Mouse (Mus musculus): ENCODE results near the gene E2f2. TPM values are rescaled to one million over a fixed set of nuclear protein-coding genes. Genes with fewer than 3 reads are reported as not detected.

The E2f2 gene
- total RNA-seq (2021): 1 to 10 TPM; 1.4 to 1.5 TPM

DNA sequence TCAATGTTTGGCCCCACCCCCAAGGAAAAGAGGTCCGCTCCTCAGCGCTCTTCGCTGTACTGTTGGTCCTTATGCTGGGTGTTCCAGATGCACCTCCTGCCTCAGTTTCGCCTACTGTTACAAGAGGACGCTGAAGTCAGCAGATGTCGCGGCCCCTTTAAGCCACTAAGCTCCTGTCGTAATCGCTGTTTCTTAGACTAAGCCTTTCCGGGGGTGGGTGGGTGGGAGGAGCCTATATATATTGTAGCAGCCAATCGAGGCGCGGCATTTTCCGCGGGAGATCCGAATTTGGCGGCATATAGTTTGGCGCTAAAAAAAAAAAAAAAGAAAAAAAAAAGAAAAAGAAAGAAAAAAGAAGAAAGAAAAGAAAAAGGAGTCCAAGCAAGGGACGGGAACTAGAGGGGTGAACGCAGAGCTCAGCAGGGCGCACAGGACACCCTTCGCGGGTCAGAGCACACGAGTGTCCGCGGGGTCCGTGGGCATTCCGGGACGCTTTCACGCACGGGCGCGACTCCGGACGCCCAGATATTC lies at the start of gene E2f2:
Gene E2f2, plus strand, starts transcription at position 384 of the 531 bp plus-strand sequence.
- intact Hi-C loops (cut with DNase I): no loop called here
- peak; percentile 78 for DNase-seq

DNA sequence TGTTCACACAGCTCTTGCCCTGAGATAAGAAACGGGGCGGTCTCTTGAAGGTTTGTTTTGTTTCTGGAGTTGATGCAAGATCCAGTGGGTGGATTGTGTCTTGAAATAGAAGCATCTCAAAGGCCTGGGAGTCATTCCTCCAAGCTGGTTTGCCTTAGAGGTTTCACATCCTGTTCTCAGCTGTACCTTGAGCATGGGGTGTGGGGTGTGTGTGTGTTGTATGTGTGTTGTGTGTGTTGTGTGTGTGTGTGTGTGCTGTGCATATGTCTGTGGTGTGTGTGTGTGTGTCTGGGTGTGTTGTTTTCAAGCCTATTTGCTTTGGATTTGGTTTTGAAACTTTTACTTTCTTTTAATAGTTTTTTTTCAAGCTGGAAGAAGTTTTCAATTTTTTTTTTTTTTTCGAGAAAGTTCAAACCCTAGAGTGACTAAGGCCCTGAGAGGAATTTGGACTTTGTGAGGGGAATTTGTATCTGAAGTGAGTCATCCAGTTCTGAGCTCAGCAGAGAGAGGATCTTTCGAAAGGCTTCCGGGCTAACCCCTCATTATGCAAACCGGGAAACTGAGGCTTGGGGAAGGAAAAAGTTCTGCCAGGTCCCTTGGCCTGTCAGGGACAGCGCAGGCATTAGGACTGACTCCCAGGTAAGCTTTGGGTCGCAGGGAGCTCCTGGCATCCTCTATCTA lies 48.9 kb upstream of the E2f2 start:
- intact Hi-C loops (cut with DNase I): no loop called here
- DNase-seq: no peak

DNA sequence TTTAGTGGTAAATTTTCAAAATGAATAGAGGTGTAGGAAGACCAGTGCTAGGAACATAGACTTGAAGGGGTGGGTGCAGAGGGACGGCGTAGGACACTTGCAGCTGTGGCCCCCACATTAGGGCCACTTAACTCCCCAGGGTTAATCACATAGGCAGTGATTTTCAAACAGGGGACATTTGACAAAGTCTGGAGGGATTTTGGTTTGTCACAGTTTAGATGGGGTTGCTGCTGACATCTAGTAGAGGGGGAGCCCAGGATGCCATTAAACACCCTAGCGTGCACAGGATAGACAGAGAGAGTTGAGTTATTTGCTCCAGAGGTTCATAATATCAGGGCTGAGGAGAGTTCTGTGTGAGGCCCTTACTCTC lies 48.4 kb upstream of the E2f2 start:
- DNase-seq: no peak
- intact Hi-C loops (cut with DNase I): no loop called here

DNA sequence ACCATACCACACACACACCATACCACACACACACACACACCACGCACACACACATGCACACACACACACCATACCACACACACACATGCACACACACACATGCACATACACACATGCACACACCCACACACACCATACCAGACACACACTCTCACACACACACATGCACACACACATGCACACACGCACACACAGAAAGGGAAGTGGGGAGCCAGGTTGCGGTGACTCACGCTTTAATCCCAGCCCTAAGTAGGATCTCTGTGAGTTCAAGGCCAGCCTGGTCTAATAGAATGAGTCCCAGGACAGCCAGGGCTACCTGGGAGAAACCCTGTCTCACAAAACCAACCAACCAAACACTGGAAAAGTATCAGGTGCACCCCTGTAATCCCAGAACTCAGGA lies 47.6 kb upstream of the E2f2 start:
- DNase-seq: no peak
- intact Hi-C loops (cut with DNase I): no loop called here

DNA sequence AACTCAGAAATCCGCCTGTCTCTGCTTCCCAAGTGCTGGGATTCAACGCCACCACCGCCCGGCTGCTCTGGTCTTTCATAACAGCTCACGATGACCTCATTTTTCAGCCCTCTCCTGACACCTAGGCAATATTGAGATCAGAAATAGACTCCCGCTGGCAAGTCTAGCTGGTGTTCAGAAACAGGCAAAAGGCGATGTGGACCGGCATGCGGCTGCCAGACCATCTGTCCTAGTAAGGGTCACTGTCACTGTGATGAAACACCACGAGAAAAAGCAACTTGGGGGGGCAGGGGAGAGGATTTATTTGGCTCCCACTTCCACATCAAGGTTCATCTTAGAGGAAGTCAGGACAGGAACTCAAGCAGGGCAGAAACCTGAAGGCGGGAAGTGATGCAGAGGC lies 46.7 kb upstream of the E2f2 start:
- DNase-seq: no peak
- intact Hi-C loops (cut with DNase I): no loop called here

DNA sequence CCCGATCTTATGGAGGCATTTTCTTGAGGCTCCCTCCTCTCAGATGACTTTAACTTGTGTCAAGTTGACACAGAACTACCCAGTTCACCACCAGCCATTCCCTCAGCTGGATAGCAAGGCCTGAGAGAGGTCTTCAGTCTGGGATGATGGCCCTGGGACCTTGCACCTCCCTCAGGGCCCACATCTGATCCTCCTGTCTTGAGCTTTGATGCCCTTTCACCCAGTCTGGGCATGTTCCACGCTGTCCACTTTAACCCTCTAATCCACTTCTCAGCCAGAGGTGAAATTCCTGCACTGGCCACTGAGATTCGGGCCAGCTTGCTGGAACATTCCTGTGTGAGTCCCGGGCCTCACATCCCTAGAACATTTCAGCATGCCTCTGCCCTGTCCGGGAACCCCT lies 46.2 kb upstream of the E2f2 start:
- intact Hi-C loops (cut with DNase I): no loop called here
- DNase-seq: no peak

DNA sequence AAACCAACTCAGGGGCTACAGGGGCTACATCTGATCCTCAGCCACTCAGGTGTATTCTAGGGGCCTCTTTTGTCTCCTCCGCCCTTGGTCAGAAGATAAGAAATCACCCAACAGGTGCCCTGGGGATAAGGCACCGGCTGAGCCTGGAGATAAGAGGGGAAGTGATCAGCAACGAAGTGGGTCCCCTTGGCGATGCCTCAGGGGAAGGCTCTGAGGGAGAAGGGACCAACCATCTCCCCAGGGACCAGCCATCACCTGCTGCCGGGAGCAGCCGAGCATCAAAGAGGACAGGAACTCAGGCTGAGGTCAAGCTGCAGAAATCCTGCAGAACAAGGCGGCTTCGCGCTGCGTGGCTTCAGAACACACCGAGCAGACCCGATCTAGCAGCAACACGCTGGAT lies 44.5 kb upstream of the E2f2 start:
- intact Hi-C loops (cut with DNase I): no loop called here
- DNase-seq: no peak

DNA sequence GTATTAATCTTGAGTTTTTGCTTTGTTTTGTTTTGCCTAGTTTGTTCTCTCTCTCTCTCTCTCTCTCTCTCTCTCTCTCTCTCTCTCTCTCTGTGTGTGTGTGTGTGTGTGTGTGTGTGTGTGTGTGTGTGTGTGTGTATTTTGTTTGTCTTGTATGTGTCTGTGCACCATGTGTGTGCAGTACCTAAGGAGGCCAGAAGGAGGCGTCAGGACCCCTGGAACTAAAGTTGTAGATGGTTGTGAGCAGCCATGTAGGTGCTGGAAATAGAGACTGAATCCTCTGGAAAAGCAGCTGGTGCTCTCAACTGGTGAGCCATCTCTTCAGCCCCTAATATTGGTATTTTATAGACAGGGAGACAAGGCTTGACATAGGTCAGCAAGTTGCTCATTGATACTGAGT lies 42.4 kb upstream of the E2f2 start:
- no peak for DNase-seq
- intact Hi-C loops (cut with DNase I): no loop called here

DNA sequence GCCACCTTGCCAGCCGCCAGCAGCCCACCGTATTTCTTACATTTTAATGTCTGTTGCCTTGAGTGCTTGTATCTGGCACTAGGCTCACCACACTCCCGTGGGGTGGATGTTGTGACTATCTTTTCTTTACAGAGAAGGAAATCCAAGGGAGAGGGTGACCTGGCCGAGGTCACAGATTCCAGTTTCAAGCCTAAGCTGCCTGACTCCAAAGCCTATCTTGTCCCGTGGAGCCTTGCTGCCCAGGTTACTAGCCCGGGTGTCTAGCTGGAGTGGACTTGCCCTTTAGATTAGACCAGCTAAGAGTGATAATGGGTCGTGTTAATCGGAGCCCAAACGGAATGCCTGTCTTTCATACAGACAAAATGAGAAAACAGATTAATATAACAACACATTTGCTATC lies 38.4 kb upstream of the E2f2 start:
- intact Hi-C loops (cut with DNase I): no loop called here
- DNase-seq: no peak

DNA sequence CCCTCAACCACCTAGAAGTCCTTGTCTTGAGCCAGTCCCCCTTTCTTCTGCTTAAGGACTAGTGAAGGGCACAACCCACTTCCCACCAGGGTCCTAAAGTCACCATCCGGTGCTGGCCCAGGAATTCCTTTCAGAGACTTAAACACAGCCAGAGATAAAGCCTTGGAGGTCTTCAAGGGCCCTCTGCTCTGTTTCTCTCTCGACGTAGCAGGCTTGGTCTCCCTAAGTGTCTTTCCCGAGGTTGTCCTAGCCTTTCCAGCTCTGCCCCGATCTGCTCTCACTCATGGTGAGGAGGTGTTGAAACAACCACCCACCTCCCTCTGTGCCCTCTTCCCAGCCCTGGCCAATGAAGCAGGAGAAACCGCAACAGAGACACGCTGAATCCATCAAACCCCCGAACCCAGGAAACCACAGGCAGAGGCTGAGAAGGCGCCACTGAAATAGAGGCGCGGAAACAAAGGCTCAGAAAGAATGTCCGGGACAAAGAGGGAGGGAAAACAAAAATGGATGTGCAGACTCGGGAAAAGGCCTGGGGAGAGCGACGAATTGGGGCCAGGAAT lies 37.7 kb upstream of the E2f2 start:
- intact Hi-C loops (cut with DNase I): no loop called here
- no peak for DNase-seq

DNA sequence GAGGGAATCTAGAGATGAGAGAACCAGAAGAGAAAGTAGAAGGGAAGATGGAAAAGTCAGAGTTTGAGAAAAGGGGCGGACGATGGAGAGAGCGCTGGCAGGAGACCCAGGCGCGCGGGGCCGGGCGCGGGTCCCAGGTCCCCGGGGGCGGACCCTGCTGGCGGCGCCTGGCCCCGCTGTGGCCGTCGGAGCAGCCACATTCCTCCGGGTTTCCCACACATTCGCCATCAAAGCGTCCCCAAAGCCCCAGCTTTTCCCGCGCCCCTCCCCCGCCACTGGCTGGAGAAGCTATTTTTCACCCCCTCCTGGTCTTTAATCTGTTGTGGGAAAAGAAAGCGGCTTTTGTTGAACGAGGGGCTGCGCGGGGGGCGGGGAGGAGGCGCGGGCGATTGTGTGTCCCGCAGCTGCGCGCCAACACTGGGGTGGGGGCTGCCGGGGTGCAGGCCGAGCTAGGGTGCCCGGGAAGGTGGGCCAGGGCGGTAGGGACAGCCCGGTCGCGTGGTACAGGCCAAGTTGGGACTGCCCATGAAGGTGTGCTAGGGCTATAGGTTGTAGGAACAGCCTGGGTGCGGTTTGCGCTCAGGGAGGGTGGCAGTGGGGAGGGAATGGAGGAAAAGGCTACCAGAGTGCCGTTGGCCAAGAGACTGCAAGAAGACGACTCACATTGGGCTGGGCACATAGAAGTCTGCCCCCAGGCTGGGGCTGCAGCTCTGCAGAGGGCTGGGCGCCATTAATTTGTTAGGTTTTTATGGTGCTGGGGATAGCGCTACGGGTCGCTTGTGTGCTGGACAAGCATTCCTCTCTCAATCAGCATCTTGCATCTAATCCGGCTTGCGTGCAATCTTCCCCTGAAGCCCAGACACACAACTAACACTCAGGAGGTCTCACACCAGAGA lies 37.0 kb upstream of the E2f2 start:
- peak; percentile 82 for DNase-seq
- intact Hi-C loops (cut with DNase I): no loop called here

DNA sequence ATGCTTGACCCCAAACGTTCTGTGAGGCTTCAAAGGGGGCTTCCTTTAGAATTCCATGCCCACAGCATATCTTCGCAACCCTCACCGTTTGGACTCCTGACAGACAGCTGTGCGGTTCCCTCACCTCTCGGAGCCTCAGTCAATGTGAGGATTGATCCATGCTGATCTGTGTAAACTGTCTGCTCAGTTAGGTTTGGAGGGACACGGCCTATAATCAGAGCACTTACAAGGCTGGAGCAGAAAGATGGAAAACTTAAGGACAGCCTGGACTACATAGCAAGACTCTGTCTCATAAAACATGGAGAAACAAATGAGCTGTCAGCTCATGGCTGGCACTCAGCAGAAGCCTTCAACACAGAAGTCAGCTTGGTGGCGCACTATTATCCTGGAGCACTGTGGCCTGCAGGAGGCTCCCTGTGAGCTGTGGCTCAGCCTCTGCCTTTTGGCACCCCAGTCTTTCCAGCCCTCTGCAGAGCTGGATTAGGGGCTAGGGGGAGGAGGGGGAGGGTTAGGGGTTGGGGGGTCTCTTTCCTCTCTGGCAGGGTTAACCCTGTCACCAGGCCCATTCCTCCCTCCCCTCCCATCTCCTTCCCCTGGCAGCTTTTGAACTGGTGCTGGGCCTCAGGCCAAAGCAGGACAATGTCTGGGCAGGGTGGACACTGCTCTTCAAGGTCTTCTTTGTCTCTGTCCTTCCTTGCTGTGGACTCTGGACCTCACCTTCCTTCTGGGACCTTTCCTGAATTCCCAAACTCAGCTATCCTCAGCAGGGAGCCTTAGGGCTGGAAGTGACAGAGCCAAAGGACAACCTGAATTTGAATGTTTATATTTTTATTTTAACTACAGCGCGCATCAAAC lies 36.1 kb upstream of the E2f2 start:
- DNase-seq: peak; percentile 32
- intact Hi-C loops (cut with DNase I): no loop called here

DNA sequence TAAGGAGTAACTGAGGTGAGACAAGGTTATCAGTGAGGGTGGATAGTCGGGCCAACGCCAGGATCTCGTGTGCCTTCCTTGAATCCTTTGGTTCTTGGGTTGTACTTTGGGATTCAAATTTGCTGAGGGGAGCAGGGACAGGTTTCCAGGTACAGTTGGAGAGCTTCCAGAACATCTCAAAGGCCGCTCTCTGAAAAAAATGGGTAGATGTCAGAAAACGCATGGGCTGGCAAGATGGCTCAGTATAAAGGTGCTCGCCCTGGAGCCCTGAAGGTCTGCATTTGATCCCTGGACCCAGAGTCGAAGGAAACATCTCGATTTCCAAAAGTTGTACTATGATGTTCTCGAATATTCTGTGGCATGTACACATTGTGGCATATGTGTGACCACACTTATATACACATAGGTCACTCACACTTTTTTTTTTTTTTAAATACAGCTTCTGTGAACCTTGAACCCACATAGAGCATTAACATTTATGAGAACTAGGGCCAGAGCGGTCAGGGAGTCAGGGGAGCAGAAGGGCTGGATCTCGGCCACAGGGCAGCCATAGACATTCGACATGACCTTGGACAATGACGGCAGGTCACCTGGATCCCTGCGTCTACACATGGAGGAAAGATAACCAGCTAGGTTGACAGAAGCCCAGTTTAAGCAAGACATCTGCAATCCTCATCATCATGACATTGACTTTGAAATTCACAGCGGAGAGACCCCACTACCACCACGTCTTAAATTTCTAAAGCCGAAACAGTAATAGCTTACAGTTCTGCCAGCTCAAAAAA lies 32.7 kb upstream of the E2f2 start:
- no peak for DNase-seq
- intact Hi-C loops (cut with DNase I): no loop called here

DNA sequence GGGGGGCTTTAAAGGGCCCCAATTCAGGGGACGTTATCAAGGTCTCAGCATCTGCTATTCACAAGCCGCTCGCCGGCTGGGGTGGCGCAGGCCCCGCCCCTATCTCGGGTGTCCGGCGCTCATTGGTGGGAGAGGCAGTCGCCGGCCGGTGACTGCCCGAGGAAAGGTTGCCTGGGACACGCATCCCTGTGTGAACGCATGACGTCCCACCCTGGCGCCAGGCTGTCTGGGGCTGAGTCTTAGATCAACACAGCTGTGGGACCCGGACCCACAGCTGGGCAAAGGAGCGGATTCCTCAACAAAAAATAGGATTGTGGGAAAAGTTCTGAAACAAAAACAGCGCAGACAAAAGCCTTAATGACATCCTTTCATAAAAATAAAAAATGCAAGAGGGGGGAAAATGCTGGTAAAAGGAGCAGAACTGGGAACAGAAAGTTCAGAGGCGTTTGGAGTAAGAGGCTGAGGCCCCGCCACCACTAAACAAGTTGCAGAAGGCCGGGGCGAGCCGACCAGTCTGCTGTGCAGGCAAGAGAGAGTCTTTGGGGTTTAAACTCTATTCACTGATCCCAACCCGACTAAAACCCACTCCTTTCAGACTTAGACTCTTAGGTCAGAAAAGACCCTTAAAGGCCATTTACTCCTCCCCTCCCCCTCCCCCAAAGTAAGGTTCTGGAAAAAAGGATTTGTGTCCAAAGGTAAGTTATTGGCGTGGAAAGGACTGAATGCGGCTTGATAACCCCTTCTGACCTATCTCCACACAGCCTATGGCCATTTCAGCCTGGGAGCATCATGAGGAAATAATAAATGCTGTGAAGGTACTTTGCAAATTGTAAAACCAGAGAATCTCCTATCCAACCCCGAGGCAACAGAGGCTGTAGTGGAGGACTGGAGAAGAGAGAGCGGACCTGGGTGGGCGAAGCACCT lies 31.6 kb upstream of the E2f2 start:
- intact Hi-C loops (cut with DNase I): no loop called here
- DNase-seq: peak; percentile 90

DNA sequence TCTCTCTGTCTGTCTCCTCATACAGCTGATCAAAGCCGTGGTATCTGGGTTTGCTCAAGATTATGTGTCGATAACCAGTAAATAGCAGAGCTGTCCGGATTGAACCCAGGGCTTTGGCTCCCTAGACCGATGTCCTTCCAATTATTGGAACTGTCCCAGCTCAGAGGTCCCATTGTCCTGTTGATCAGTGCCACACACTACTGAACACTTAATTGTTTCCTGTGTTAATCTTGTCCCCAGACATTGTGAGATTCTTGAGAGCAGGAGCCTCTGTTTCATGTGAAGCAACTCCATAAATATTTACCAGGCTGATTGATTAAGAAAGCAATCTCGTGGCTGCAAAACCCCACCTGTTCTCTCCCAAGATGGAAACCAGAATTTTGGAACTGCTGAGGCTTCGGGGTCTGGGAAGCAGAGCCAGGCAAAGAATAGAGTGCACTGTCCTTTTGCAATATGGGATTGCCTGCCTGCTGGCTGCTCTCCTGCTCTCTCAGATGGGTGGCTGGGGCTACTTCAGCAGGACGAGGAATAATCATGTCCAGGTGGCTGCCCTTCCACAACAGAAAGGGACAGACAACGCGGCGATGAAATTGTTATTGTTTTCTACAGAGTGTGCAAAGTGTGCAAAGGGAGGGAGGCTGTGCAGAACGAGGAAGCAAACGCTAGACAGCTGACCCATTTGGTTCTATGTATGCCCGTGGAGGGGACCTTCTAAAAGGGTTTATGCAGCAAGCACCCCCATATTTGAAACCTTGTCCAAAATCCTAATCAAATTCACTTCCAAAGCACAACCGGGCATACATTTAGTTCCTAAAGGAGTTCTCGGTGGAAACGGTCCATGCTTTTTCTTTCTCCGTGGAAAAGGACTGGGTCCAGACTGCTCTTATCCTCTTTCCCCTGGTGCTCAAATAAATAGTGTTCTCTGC lies 29.7 kb upstream of the E2f2 start:
- intact Hi-C loops (cut with DNase I): no loop called here
- DNase-seq: no peak

DNA sequence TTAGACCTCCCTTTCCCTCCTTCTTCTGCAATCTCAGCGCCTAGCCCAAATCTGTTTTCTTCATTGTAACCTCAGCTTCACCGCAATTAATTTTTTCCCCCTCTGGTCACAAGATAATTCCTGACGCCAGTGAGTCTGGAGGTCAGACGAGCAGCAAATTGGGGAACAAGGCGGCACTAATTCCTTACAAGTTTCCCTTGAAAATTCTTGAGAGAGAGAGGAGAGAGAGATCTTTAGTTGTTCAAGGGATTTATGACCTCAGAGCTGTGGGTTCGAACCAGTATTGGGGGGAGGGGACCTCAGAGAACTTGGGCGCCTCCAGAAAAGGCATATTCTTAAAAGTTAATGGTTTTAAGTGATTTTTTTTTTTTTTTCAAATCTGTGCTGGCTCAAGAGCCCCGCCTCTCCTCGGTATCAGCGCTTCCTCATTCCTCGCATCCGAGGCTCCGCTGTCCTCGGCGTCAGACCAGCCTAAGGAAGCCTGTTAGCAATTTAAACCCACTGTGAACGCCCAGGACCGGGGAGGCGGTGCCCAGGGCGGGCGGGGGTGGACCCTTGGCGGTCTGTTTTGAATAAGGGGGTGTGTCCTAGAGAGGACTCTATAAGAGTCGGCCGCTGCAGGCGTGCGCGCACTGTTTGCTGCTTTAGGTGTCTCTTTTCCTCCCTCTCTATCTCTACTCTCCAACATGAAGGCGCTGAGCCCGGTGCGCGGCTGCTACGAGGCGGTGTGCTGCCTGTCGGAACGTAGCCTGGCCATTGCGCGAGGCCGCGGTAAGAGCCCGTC lies 28.8 kb upstream of the E2f2 start, which contains the start of gene Id3:
Gene Id3, plus strand, starts transcription at position 305 of the 784 bp plus-strand sequence.
- intact Hi-C loops (cut with DNase I): no loop called here
- peak; percentile 85 for DNase-seq
